Mouse (Mus musculus): ENCODE data around the gene Manba. TPM values are rescaled to one million over a fixed set of nuclear protein-coding genes. Genes with fewer than 3 reads are reported as not detected.
A peak's percentile ranks its signal among the peaks of the same experiment; 100 is the strongest.

Gene Manba
- polyA plus RNA-seq, 1 experiment from 2014 or later = 5.8 TPM

- ATAC-seq (ENCODE audit: insufficient read depth) = no peak
- Histone ChIP-seq H3K9me3 (replicated peaks) (no peaks in the 10 kb centered on the region), H3K4me1 (replicated peaks) (no peaks in the 10 kb centered on the region; the same call in 1 of the 2 replicates), H3K27me3 (no peaks in the 10 kb centered on the region), H3K9ac (no peak overlapping the region), H3K4me3 (replicated peaks) (no peak overlapping the region), H3K27ac (replicated peaks) (no peak overlapping the region), H3K36me3 (replicated peaks) (no peaks in the 10 kb centered on the region), H3K4me2 (no peak overlapping the region)
- 77% methylated on average over 1 of the region's 1 CpGs for WGBS (ENCODE audit: insufficient replicate concordance)
These were observed 22.8 kb downstream of the Manba start for GRCm38 (mm10) chr3:135508191-135508590.

GRCm38 (mm10) chr3:135510372-135510771, 25.0 kb downstream of the Manba start:
- Histone ChIP-seq H3K4me1 (replicated peaks) (no peaks in the 10 kb centered on the region; the same call in 1 of the 2 replicates), H3K9ac (no peak overlapping the region), H3K4me3 (replicated peaks) (no peak overlapping the region), H3K27me3 (no peaks in the 10 kb centered on the region), H3K36me3 (replicated peaks) (no peaks in the 10 kb centered on the region), H3K4me2 (no peak overlapping the region), H3K27ac (replicated peaks) (no peak overlapping the region), H3K9me3 (replicated peaks) (no peaks in the 10 kb centered on the region)
- no peak for ATAC-seq (ENCODE audit: insufficient read depth)
- 69% methylated on average over 3 of the region's 3 CpGs for WGBS (ENCODE audit: insufficient replicate concordance)

GRCm38 (mm10) chr3:135511683-135512082, 26.3 kb downstream of the Manba start:
- ATAC-seq (ENCODE audit: insufficient read depth) = no peak
- Histone ChIP-seq H3K4me1 (replicated peaks) (peaks cover 1% of the 10 kb centered on the region), H3K27ac (replicated peaks) (no peak overlapping the region), H3K9ac (no peak overlapping the region), H3K27me3 (no peaks in the 10 kb centered on the region), H3K4me3 (replicated peaks) (no peak overlapping the region), H3K9me3 (replicated peaks) (no peaks in the 10 kb centered on the region), H3K36me3 (replicated peaks) (no peaks in the 10 kb centered on the region), H3K4me2 (no peak overlapping the region)
- WGBS (ENCODE audit: insufficient replicate concordance) = 52% methylated on average over 11 of the region's 11 CpGs

GRCm38 (mm10) chr3:135513270-135513669, 27.9 kb downstream of the Manba start:
- 75% methylated on average over 11 of the region's 11 CpGs for whole genome bisulfite sequencing (ENCODE audit: insufficient replicate concordance)
- H3K9ac ChIP-seq = no peak overlapping the region
- H3K27ac ChIP-seq (replicated peaks) = no peak overlapping the region
- no peak overlapping the region for H3K4me3 ChIP-seq (replicated peaks)
- no peaks in the 10 kb centered on the region for H3K9me3 ChIP-seq (replicated peaks)
- H3K4me2 ChIP-seq = no peak overlapping the region
- ATAC-seq (ENCODE audit: insufficient read depth) = no peak
- no peaks in the 10 kb centered on the region for H3K27me3 ChIP-seq
- no peaks in the 10 kb centered on the region for H3K36me3 ChIP-seq (replicated peaks)
- peaks cover 8% of the 10 kb centered on the region for H3K4me1 ChIP-seq (replicated peaks)

- Histone ChIP-seq H3K4me1 (replicated peaks) (peaks cover 8% of the 10 kb centered on the region), H3K9ac (no peak overlapping the region), H3K27ac (replicated peaks) (no peak overlapping the region), H3K4me3 (replicated peaks) (no peak overlapping the region), H3K27me3 (no peaks in the 10 kb centered on the region), H3K4me2 (no peak overlapping the region), H3K9me3 (replicated peaks) (no peaks in the 10 kb centered on the region), H3K36me3 (replicated peaks) (no peaks in the 10 kb centered on the region)
- 61% methylated on average over 14 of the region's 14 CpGs for WGBS (ENCODE audit: insufficient replicate concordance)
- ATAC-seq (ENCODE audit: insufficient read depth) = no peak
These were observed 28.5 kb downstream of the Manba start for GRCm38 (mm10) chr3:135513800-135514425.

GRCm38 (mm10) chr3:135515246-135515645, 29.8 kb downstream of the Manba start:
- 48% methylated on average over 5 of the region's 5 CpGs for WGBS (ENCODE audit: insufficient replicate concordance)
- H3K27me3 ChIP-seq = no peaks in the 10 kb centered on the region
- H3K4me1 ChIP-seq (replicated peaks) = peaks cover 8% of the 10 kb centered on the region
- no peak overlapping the region for H3K27ac ChIP-seq (replicated peaks)
- no peaks in the 10 kb centered on the region for H3K9me3 ChIP-seq (replicated peaks)
- H3K4me2 ChIP-seq = no peak overlapping the region
- no peak overlapping the region for H3K9ac ChIP-seq
- no peak overlapping the region for H3K4me3 ChIP-seq (replicated peaks)
- no peak for ATAC-seq (ENCODE audit: insufficient read depth)
- no peaks in the 10 kb centered on the region for H3K36me3 ChIP-seq (replicated peaks)

GRCm38 (mm10) chr3:135516891-135517290, 31.5 kb downstream of the Manba start:
- no peak overlapping the region for H3K9ac ChIP-seq
- H3K36me3 ChIP-seq (replicated peaks) = 0 out of 2 replicates have a peak, but pooled peaks cover 2% of the 10 kb centered on the region
- no peak overlapping the region for H3K4me3 ChIP-seq (replicated peaks)
- H3K9me3 ChIP-seq (replicated peaks) = no peaks in the 10 kb centered on the region
- peaks cover 8% of the 10 kb centered on the region for H3K4me1 ChIP-seq (replicated peaks)
- H3K27me3 ChIP-seq = no peaks in the 10 kb centered on the region
- WGBS (ENCODE audit: insufficient replicate concordance) = 11% methylated on average over 6 of the region's 6 CpGs
- 0 out of 2 replicates have a peak overlapping the region, but pooled peaks have one; percentile 19 for H3K4me2 ChIP-seq
- no peak overlapping the region for H3K27ac ChIP-seq (replicated peaks)
- peak; percentile 60; the same call in 1 of the 2 replicates for ATAC-seq (ENCODE audit: insufficient read depth)

DNA sequence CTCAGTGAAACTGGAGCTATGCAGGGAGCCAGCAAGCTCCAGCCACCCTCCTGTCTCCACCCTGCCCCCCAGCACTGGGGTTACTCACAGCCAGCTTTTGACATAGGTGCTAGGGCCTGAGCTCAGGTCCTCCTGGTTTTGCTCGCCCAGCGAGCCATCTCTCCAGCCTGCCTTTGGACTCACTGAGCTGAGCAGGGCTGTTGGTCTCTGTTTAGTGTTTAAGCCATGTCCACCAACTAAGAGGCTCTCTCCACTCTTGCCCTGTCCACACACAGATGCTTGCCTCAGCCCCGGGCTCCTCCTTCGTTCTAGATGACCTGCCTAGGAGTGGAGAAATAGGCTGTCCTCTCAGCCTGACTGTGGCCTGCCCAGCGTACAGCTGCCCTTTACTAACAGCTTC, 33.5 kb downstream of the Manba start:
- no peak overlapping the region for H3K27ac ChIP-seq (replicated peaks)

DNA sequence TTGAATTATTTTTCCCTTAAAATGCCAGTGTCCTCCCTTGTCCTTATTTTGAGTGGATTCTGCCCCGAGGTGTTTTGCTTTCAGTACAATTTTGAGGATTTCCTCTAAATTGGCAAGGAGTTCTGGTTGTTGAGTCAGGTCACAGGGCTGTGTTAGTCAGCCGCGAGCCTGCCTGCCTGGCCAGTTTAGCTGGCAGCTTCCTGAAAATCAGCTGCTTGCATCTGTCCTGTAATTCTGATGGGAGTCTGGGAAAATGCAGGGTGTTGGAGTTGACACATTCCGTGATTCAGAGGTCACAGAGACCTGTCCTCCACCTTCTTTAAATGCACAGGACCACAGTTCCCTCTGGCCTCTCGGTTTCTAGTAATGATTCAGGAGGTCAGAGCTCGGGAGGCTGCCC, 34.2 kb downstream of the Manba start:
- Histone ChIP-seq H3K27ac (replicated peaks) (no peak overlapping the region), H3K36me3 (replicated peaks) (0 out of 2 replicates have a peak, but pooled peaks cover 2% of the 10 kb centered on the region), H3K4me2 (no peak overlapping the region), H3K9me3 (replicated peaks) (no peaks in the 10 kb centered on the region), H3K4me3 (replicated peaks) (no peak overlapping the region), H3K9ac (no peak overlapping the region), H3K27me3 (no peaks in the 10 kb centered on the region), H3K4me1 (replicated peaks) (peaks cover 8% of the 10 kb centered on the region)
- 63% methylated on average over 6 of the region's 6 CpGs for WGBS (ENCODE audit: insufficient replicate concordance)
- ATAC-seq (ENCODE audit: insufficient read depth) = no peak

More for the DNA sequence above, 33.5 kb downstream of the Manba start:
- ATAC-seq (ENCODE audit: insufficient read depth) = no peak
- Histone ChIP-seq H3K27me3 (no peaks in the 10 kb centered on the region), H3K9me3 (replicated peaks) (no peaks in the 10 kb centered on the region), H3K4me1 (replicated peaks) (peaks cover 8% of the 10 kb centered on the region), H3K4me2 (no peak overlapping the region), H3K9ac (no peak overlapping the region), H3K4me3 (replicated peaks) (no peak overlapping the region), H3K36me3 (replicated peaks) (0 out of 2 replicates have a peak, but pooled peaks cover 2% of the 10 kb centered on the region)
- 68% methylated on average over 5 of the region's 5 CpGs for WGBS (ENCODE audit: insufficient replicate concordance)

GRCm38 (mm10) chr3:135521963-135522362, 36.6 kb downstream of the Manba start:
- no peak for ATAC-seq (ENCODE audit: insufficient read depth)
- H3K36me3 ChIP-seq (replicated peaks) = 0 out of 2 replicates have a peak, but pooled peaks cover 2% of the 10 kb centered on the region
- no peak overlapping the region for H3K4me2 ChIP-seq
- H3K27me3 ChIP-seq = no peaks in the 10 kb centered on the region
- WGBS (ENCODE audit: insufficient replicate concordance) = 29% methylated on average over 4 of the region's 4 CpGs
- H3K9me3 ChIP-seq (replicated peaks) = no peaks in the 10 kb centered on the region
- no peak overlapping the region for H3K4me3 ChIP-seq (replicated peaks)
- H3K4me1 ChIP-seq (replicated peaks) = peaks cover 4% of the 10 kb centered on the region
- H3K9ac ChIP-seq = no peak overlapping the region
- H3K27ac ChIP-seq (replicated peaks) = no peak overlapping the region

GRCm38 (mm10) chr3:135522618-135523355, 37.4 kb downstream of the Manba start:
- WGBS (ENCODE audit: insufficient replicate concordance) = 44% methylated on average over 16 of the region's 16 CpGs
- Histone ChIP-seq H3K4me2 (peak overlapping the region; percentile 27), H3K36me3 (replicated peaks) (0 out of 2 replicates have a peak, but pooled peaks cover 2% of the 10 kb centered on the region), H3K27ac (replicated peaks) (no peak overlapping the region), H3K4me3 (replicated peaks) (no peak overlapping the region), H3K4me1 (replicated peaks) (no peaks in the 10 kb centered on the region; the same call in 1 of the 2 replicates), H3K9me3 (replicated peaks) (no peaks in the 10 kb centered on the region), H3K27me3 (no peaks in the 10 kb centered on the region), H3K9ac (no peak overlapping the region)
- peak; percentile 22; the same call in 1 of the 2 replicates for ATAC-seq (ENCODE audit: insufficient read depth)
